Mouse (Mus musculus) left cerebral cortex, adult 9 months (tissue): ENCODE data around the gene Olfr206.
A peak's percentile ranks its signal among the peaks of the same experiment; 100 is the strongest.
"Not testable (repeated sequence)": the region's sequence is repeated elsewhere in the genome, so short reads cannot be mapped to it uniquely, and the experiment has no call there.

Experiments used
- DNase-seq, 2 experiments: peaks; one replicate each; pipeline ENCODE4 v3.0.0; 2022; ENCODE audit warnings: low spot score in 2 of 2

Olfr206 gene

DNA sequence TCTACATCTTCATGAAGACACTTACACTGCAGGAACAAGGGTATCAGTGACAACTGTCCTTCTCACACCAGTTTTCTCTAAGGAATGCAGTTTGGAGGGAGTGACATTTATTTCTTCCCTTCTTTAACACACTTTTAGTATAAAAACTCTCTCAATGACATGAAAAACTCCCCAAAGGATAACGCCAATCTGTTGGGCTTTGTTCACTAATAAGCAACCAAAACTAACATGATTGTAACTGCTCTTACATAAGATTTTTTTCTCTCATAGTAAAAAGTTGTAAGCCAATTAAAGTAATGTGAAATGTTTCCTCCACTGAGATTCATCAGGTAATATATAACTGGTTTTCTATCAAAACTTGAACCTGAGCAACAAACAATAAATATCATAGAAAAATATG, at the start of gene Olfr206:
Gene Olfr206 (minus strand): TSS at position 101 of the 400 bp plus-strand sequence.
- no peak for DNase-seq

DNA sequence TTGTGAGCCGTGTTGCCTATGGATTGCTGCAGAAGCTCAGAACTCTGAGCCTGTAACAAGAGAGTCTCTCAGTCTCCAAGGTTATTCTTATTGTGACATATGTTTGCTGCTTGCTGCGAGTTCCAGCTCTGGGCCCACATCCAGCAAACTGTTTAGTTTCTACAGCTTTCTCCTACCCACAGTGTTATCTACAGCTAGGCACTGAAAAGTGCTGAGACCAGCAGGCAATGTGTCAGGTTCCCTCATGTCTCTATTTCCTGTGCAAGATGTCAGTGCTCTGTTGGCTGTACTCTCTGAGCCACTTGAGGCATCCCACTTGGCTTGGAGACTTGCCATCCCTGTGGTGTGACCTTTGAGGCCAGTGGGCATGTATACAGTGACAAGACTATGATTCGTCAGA, 44.3 kb upstream of the Olfr206 start:
- DNase-seq, result peak; percentile 58 to 82

DNA sequence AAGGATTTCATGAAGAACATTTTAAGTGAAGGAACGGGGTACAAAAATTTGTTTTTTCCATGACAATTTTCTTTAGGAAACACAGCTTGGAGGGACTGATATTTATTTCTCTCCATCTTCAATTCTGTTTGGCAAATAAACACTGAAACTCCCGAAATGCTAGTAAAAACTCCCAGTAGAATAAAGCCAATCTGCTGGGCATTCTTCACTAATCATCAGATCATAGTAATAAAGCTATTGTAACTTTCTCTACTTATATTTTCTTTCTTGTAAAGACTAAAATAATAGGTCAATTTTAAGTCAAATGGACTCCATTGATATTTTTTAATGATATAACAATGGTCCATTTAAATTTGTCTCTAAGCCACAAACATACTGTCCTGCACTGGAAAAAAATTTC, 14.8 kb upstream of the Olfr206 start, which contains the start of gene Olfr209:
Gene Olfr209 (minus strand): TSS at position 101 of the 400 bp plus-strand sequence.
- DNase-seq, result no peak

DNA sequence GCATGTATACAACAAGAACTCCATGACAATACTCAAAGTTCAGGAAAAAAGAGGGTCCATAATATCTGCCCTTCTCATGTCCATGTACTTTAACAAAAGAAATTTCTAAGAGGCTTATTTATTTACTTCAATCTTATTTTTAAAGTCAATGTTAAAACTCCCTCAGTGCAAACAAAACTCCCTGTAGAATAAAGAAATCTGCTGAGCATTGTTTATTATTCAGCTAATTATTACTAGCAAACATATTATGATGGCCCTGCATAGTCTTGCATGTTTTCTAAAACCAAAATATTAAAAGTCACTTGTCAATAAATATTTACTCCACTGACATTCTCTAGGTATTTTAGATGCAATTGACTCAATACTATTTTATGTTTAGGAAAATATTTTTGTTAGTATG, 18.0 kb downstream of the Olfr206 start, which contains the start of gene Olfr205:
Gene Olfr205 (minus strand): TSS at position 101 of the 400 bp plus-strand sequence.
- no peak for DNase-seq

DNA sequence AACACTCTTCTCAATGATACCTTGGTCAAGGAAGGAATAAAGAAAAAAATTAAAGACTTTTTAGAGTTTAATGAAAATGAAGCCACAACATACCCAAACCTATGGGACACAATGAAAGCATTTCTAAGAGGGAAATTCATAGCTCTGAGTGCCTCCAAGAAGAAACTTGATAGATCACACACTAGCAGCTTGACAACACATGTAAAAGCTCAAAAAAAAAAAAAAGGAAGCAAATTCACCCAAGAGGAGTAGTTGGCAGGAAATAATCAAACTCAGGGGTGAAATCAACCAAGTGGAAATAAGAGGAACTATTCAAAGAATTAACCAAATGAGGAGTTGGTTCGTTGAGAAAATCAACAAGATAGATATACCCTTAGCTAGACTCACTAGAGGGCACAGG, 25.8 kb downstream of the Olfr206 start:
- not testable (repeated sequence) for DNase-seq

DNA sequence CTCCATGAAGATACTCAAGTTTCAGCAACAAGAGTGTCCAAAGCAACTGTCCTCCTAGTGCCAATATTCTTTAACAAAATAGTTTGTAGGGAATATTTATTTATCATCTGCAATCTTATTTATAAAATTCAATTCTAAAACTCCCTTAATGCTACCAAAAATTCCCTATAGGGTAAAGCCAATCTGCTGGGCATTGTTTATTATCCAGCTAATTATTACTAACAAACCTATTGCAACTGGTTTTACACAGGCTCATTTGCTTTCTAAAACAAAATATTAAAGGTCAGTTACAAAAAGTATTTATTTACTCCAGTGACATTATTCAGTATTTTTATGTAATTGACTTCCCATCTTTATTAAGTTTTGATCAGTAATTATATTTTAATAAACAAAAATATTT, 30.9 kb downstream of the Olfr206 start, which contains the start of gene Olfr204:
Gene Olfr204 (minus strand): TSS at position 101 of the 400 bp plus-strand sequence.
- DNase-seq, result no peak

DNA sequence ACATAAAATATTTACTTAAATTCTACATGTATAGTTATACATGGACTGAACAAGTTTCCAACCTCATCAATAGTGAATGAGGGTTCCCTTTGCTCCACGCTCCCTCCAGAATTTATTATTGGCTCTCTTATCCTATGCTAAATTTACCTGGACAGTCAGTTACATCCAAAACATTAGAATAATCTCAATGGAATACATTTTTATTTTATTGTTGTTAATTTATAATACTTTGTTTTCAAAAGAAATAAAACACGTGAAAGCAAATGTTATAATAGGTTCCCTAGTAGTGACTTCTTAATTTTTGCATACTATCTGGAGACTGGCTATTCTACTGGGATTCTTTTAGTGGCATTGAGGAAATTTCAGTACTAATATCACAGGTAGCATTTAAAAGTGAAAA, 50.5 kb downstream of the Olfr206 start, which contains the start of gene Olfr203:
Gene Olfr203 (plus strand): TSS at position 301 of the 400 bp plus-strand sequence.
- no peak for DNase-seq
